Mouse (Mus musculus) brain, embryonic 14.5 days (tissue): ENCODE measurements at regions not wholly inside any gene's neighbourhood (a gene's known extent, or its start where the extent isn't known, plus 50 kb on each side); places are given as distances from the start of the nearest gene placed in this dataset.

Experiments used
- DNase-seq: peaks from one replicate; pipeline ENCODE4 v3.0.0-alpha.2; 2011; ENCODE audit warnings: low read depth
- CTCF ChIP-seq: fragments of 200-500 bp; IDR thresholded peaks from 2 replicates; pipeline ENCODE4 v1.5.1; 2012; ENCODE audit warnings: inconsistent platforms, mild to moderate bottlenecking, moderate library complexity, borderline replicate concordance; ENCODE audit not compliant: insufficient read depth, insufficient read length; ENCODE audit errors: extremely low read depth
- POLR2A ChIP-seq: fragments of 200-500 bp; IDR thresholded peaks from 2 replicates; pipeline ENCODE4 v1.6.1; 2012; ENCODE audit warnings: mild to moderate bottlenecking, inconsistent platforms, borderline replicate concordance; ENCODE audit not compliant: poor library complexity, insufficient read depth, insufficient read length, severe bottlenecking; ENCODE audit errors: extremely low read depth

DNA sequence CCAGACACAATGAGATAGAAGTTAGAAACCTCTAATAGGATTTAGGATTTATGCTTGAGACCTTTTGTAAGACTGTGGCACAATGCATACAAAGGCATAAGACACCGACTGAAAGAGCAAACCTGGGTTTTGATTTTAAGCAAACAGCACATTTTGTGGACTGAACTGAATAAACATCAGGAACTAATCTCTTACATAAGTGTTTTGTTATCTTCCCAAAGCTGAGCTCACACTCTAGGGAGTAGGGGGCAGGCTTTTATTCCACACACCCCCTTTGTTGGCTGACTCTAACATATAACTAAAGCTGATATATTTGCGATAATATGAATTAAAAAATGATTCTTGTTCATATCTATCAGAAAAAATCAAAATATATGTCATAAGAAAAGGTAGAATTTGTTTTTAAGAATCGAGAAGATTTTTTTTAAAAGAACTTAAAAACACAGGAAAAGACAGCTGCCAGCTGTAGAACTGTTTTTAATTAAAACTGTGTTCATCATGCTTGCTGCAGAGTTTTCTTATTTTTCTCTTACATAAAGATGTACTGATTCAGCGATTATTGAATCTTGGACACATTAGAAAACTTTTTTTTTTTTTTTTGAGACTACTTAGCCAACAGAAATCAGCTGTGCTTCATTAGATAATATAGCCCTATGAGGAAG is 56.2 kb upstream of the Dcn start:
- DNase-seq, result peak; percentile 13
- TF ChIP-seq CTCF (no peak), POLR2A (no peak)
